Mouse (Mus musculus) brain, embryonic 14.5 days (tissue): ENCODE data around the gene Vwa3a.

Experiments used
- CTCF ChIP-seq: fragments of 200-500 bp; IDR thresholded peaks from 2 replicates; pipeline ENCODE4 v1.5.1; 2012; ENCODE audit warnings: inconsistent platforms, mild to moderate bottlenecking, moderate library complexity, borderline replicate concordance; ENCODE audit not compliant: insufficient read depth, insufficient read length; ENCODE audit errors: extremely low read depth
- POLR2A ChIP-seq: fragments of 200-500 bp; IDR thresholded peaks from 2 replicates; pipeline ENCODE4 v1.6.1; 2012; ENCODE audit warnings: mild to moderate bottlenecking, inconsistent platforms, borderline replicate concordance; ENCODE audit not compliant: poor library complexity, insufficient read depth, insufficient read length, severe bottlenecking; ENCODE audit errors: extremely low read depth

DNA sequence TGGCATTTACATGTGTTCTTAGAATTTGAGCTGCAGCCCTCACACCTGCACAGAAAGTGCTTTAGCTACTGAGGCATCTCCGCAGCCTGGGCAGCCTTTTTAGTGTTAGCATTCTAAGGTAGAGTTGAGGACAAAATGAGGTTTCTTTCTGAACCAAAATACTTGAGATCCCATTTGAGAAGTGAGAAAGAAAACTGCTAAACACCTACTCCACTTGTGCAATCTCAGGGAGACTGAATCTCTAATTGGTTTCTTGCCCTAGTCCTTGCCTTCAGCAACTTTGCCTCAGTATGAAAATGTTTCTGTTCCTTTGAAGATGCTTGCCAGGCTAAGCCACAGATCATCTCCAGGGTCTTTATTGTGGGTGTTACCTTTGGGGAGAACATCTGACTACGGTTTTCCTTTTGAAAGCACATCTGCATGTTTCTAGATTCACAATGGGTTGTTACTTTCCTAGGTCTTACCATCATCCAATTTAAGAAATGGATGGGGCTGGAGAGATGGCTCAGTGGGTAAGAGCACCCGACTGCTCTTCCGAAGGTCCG is 45.2 kb upstream of the Vwa3a start:
- TF ChIP-seq CTCF (no peak), POLR2A (no peak)
